Mouse (Mus musculus): ENCODE results near the gene Synj1. TPM values are rescaled to one million over a fixed set of nuclear protein-coding genes. Genes with fewer than 3 reads are reported as not detected.

Synj1 gene
- polyA plus RNA-seq (2012; ENCODE audit: low replicate concordance) = 59.6 and 98.0 TPM in 2 replicates

GRCm38 (mm10) chr16:91011021-91011683 is at the start of gene Synj1:
Synj1 (minus strand) TSS chr16:91011308.

GRCm38 (mm10) chr16:91044270-91045182 is 33.4 kb upstream of the Synj1 start, which contains the start of gene Paxbp1:
Paxbp1 (minus strand) TSS chr16:91044543.

DNA sequence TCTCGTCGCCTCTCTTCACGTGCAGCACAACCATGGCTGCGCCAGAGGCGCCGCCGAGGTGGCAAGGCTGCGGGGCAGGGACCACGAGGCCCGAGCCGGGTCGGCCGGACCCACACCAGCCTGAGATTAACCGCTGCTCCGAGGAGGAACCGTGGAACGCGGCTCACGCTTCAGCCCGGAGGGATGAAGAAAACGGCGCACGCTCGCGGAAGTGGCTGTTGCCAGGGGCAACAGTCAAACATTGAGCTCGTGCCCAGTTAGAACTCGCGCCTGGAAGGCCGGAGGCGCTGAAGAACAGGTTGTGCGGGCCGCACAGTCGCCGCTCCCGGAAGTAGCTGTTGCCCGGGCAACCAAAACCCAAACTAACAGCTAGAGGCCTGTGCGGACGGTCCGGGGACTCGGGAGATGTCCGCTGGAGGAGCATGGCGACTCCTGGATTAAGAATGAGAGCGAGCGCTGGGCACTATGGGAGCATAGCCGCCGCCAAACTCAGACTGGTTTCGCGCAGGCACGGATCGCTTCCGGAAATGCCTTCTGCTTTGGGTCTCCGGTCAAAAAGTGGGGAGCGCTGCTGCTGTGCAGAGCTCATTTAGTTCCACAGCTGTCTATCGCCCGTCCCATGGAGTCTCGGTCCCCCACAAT is 76.3 kb downstream of the Synj1 start, which contains the start of gene Cfap298:
Gene Cfap298 (minus strand): TSS at position 428 of the 642 bp plus-strand sequence.

Other genes starting within 250 kb of the Synj1 start
- 5.9 and 6.5 TPM in 2 replicates for gene Urb1, start 200.9 kb downstream of the Synj1 start, polyA plus RNA-seq (2012; ENCODE audit: low replicate concordance)
- gene Eva1c, start 184.6 kb downstream of the Synj1 start, polyA plus RNA-seq (2012; ENCODE audit: low replicate concordance) = 0.73 and 1.1 TPM in 2 replicates
- 16.7 and 27.0 TPM in 2 replicates for gene Cfap298, start 76.2 kb downstream of the Synj1 start, polyA plus RNA-seq (2012; ENCODE audit: low replicate concordance)
- gene Paxbp1, start 33.2 kb upstream of the Synj1 start, polyA plus RNA-seq (2012; ENCODE audit: low replicate concordance) = 31.6 and 43.3 TPM in 2 replicates
- not detected in 2 replicates for gene 4932438H23Rik, start 83.8 kb upstream of the Synj1 start, polyA plus RNA-seq (2012; ENCODE audit: low replicate concordance)
- not detected in 2 replicates for gene Olig2, start 214.1 kb upstream of the Synj1 start, polyA plus RNA-seq (2012; ENCODE audit: low replicate concordance)

All from hematopoietic multipotent progenitor cell, adult 10-12 weeks (in vitro differentiated cells).